Mouse (Mus musculus) brain, embryonic 14.5 days (tissue): ENCODE measurements at regions not wholly inside any gene's neighbourhood (a gene's known extent, or its start where the extent isn't known, plus 50 kb on each side); places are given as distances from the start of the nearest gene placed in this dataset.
"Not testable (repeated sequence)": the region's sequence is repeated elsewhere in the genome, so short reads cannot be mapped to it uniquely, and the experiment has no call there.

Source experiments
- CTCF ChIP-seq: fragments of 200-500 bp; IDR thresholded peaks from 2 replicates; pipeline ENCODE4 v1.5.1; 2012; ENCODE audit warnings: inconsistent platforms, mild to moderate bottlenecking, moderate library complexity, borderline replicate concordance; ENCODE audit not compliant: insufficient read depth, insufficient read length; ENCODE audit errors: extremely low read depth
- POLR2A ChIP-seq: fragments of 200-500 bp; IDR thresholded peaks from 2 replicates; pipeline ENCODE4 v1.6.1; 2012; ENCODE audit warnings: mild to moderate bottlenecking, inconsistent platforms, borderline replicate concordance; ENCODE audit not compliant: poor library complexity, insufficient read depth, insufficient read length, severe bottlenecking; ENCODE audit errors: extremely low read depth

DNA sequence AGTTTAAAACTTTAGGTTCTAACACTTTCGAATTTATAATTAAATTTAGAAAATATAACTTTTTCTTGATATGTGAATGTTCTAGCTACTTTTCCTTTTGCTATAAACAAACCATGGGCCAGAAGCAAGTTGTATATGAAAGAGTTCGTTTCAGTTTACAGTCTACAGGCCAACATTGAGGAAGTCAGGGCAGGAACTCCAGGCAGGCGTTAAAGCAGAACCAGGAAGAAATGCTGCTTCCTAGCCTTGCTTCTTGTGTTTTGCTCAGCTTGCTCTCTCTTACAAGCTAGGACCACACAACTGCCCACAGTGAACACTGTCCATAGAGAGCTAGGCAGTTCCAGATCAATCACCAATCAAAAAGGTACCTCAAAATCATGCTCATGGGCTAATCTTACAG is 558.9 kb upstream of the Olfr1507 start:
- not testable (repeated sequence) for TF ChIP-seq POLR2A, CTCF
